Mouse (Mus musculus) naive thymus-derived CD4-positive, alpha-beta T cell, adult 5 months (primary cell): Measurements from ENCODE around the gene Tssk4. TPM values are rescaled to one million over a fixed set of nuclear protein-coding genes. Genes with fewer than 3 reads are reported as not detected.

Experiments
- polyA plus RNA-seq: library from polyadenylated mRNA; unstranded; fragments of 100-300 nt; shearing (Covaris generic); gene quantifications from one replicate; pipeline ENCODE4 v1.2.1, GENCODE M21; 2017

The Tssk4 gene
- 1.1 TPM for polyA plus RNA-seq

GRCm38 (mm10) chr14:55649884-55650283 is at the start of gene Tssk4:
Gene Tssk4 (plus strand): TSS chr14:55650184.

GRCm38 (mm10) chr14:55603271-55603632 is 46.7 kb upstream of the Tssk4 start, which contains the start of gene Irf9:
Gene Irf9 (plus strand): TSS chr14:55603571.

GRCm38 (mm10) chr14:55617822-55618221 is 32.2 kb upstream of the Tssk4 start, which contains the start of gene Rec8:
Gene Rec8 (plus strand): TSS chr14:55618037.

GRCm38 (mm10) chr14:55635523-55636007 is 14.4 kb upstream of the Tssk4 start, which contains the start of gene Ipo4:
Gene Ipo4 (minus strand): TSS chr14:55635957.

GRCm38 (mm10) chr14:55637795-55638194 is 12.2 kb upstream of the Tssk4 start, which contains the start of gene Gm49378:
Gene Gm49378 (minus strand): TSS chr14:55637895.

GRCm38 (mm10) chr14:55643060-55643907 is 6.7 kb upstream of the Tssk4 start, which contains the start of gene Tm9sf1:
Gene Tm9sf1 (minus strand): TSS chr14:55643806.

GRCm38 (mm10) chr14:55659960-55660573 is 10.1 kb downstream of the Tssk4 start, which contains the start of gene Mdp1:
Gene Mdp1 (minus strand): TSS chr14:55660508.

GRCm38 (mm10) chr14:55671833-55672740 is 22.1 kb downstream of the Tssk4 start, which contains the start of the genes Gmpr2 and Nedd8:
Gene Gmpr2 (plus strand): TSS chr14:55671941.
Gene Nedd8 (minus strand): TSS chr14:55672124.

GRCm38 (mm10) chr14:55681160-55682117 is 31.5 kb downstream of the Tssk4 start, which contains the start of gene Tinf2:
Gene Tinf2 (minus strand): TSS chr14:55681820.

Other genes with a start within 250 kb of the Tssk4 start
- gene Dhrs4, start 171.4 kb upstream of the Tssk4 start, polyA plus RNA-seq = 29.8 TPM
- gene Carmil3, start 159.5 kb upstream of the Tssk4 start, polyA plus RNA-seq = not detected
- not detected for gene Cpne6, start 139.7 kb upstream of the Tssk4 start, polyA plus RNA-seq
- gene Nrl, start 125.2 kb upstream of the Tssk4 start, polyA plus RNA-seq = not detected
- gene Pck2, start 109.9 kb upstream of the Tssk4 start, polyA plus RNA-seq = 15.0 TPM
- 135 TPM for gene Dcaf11, start 90.2 kb upstream of the Tssk4 start, polyA plus RNA-seq
- 7.1 TPM for gene A730061H03Rik, start 89.8 kb upstream of the Tssk4 start, polyA plus RNA-seq
- gene Fitm1, start 74.6 kb upstream of the Tssk4 start, polyA plus RNA-seq = not detected
- gene Psme1, start 72.1 kb upstream of the Tssk4 start, polyA plus RNA-seq = 681 TPM
- gene Emc9, start 64.9 kb upstream of the Tssk4 start, polyA plus RNA-seq = 30.4 TPM
- gene Psme2, start 59.1 kb upstream of the Tssk4 start, polyA plus RNA-seq = 378 TPM
- 45.9 TPM for gene Rnf31, start 58.5 kb upstream of the Tssk4 start, polyA plus RNA-seq
- gene Irf9, start 46.6 kb upstream of the Tssk4 start, polyA plus RNA-seq = 142 TPM
- gene Rec8, start 32.1 kb upstream of the Tssk4 start, polyA plus RNA-seq = 1.1 TPM
- 55.1 TPM for gene Ipo4, start 14.2 kb upstream of the Tssk4 start, polyA plus RNA-seq
- gene Gm49378, start 12.3 kb upstream of the Tssk4 start, polyA plus RNA-seq = 0.66 TPM
- 58.5 TPM for gene Tm9sf1, start 6.4 kb upstream of the Tssk4 start, polyA plus RNA-seq
- 65.6 TPM for gene Mdp1, start 10.3 kb downstream of the Tssk4 start, polyA plus RNA-seq
- gene Gmpr2, start 21.8 kb downstream of the Tssk4 start, polyA plus RNA-seq = 34.7 TPM
- 214 TPM for gene Nedd8, start 21.9 kb downstream of the Tssk4 start, polyA plus RNA-seq
- 156 TPM for gene Tinf2, start 31.6 kb downstream of the Tssk4 start, polyA plus RNA-seq
- gene Tgm1, start 63.7 kb downstream of the Tssk4 start, polyA plus RNA-seq = not detected
- 109 TPM for gene Rabggta, start 72.1 kb downstream of the Tssk4 start, polyA plus RNA-seq
- gene Dhrs1, start 95.5 kb downstream of the Tssk4 start, polyA plus RNA-seq = 18.4 TPM
- 35.8 TPM for gene Nop9, start 95.5 kb downstream of the Tssk4 start, polyA plus RNA-seq
- gene Cideb, start 108.3 kb downstream of the Tssk4 start, polyA plus RNA-seq = not detected
- gene Ltb4r2, start 111.2 kb downstream of the Tssk4 start, polyA plus RNA-seq = not detected
- gene Ltb4r1, start 115.8 kb downstream of the Tssk4 start, polyA plus RNA-seq = not detected
- not detected for gene Adcy4, start 133.9 kb downstream of the Tssk4 start, polyA plus RNA-seq
- gene Ripk3, start 138.7 kb downstream of the Tssk4 start, polyA plus RNA-seq = 61.2 TPM
- gene Nfatc4, start 173.0 kb downstream of the Tssk4 start, polyA plus RNA-seq = not detected
- 0.06 TPM for gene Nynrin, start 203.8 kb downstream of the Tssk4 start, polyA plus RNA-seq
- 0.07 TPM for gene Cbln3, start 234.2 kb downstream of the Tssk4 start, polyA plus RNA-seq
- 64.5 TPM for gene Khnyn, start 234.8 kb downstream of the Tssk4 start, polyA plus RNA-seq